Mouse (Mus musculus): ENCODE results near the gene Mchr1. TPM values are rescaled to one million over a fixed set of nuclear protein-coding genes. Genes with fewer than 3 reads are reported as not detected.

Mchr1 gene
- polyA plus RNA-seq, 1 experiment from 2014 or later = 1.2 TPM

- no peaks in the 10 kb centered on the region for H3K27me3 ChIP-seq (ENCODE audit: control insufficient read depth, insufficient read depth, low read depth, low read length)
- no peak overlapping the region for H3K9ac ChIP-seq (ENCODE audit: low read length)
- no peaks in the 10 kb centered on the region for H3K36me3 ChIP-seq (ENCODE audit: control insufficient read depth, insufficient read depth, low read length)
- no peak for ATAC-seq (ENCODE audit: low read depth)
- 60% methylated on average over 8 of the region's 8 CpGs for WGBS
- H3K4me2 ChIP-seq (ENCODE audit: low read depth, low read length) = no peak overlapping the region
- no peaks in the 10 kb centered on the region for H3K9me3 ChIP-seq (ENCODE audit: control insufficient read depth, low read length)
- H3K4me1 ChIP-seq (replicated peaks; ENCODE audit: control insufficient read depth, insufficient read depth, low read length) = 0 out of 2 replicates have a peak, but pooled peaks cover 3% of the 10 kb centered on the region
- no peak overlapping the region for H3K27ac ChIP-seq (ENCODE audit: low read length)
- no peak overlapping the region for H3K4me3 ChIP-seq (ENCODE audit: low read length)
Observed at GRCm38 (mm10) chr15:81254113-81254640, 18.9 kb downstream of the Mchr1 start.

- Histone ChIP-seq H3K4me3 (ENCODE audit: low read length) (no peak overlapping the region), H3K4me2 (ENCODE audit: low read depth, low read length) (no peak overlapping the region), H3K27ac (ENCODE audit: low read length) (no peak overlapping the region), H3K4me1 (replicated peaks; ENCODE audit: control insufficient read depth, insufficient read depth, low read length) (0 out of 2 replicates have a peak, but pooled peaks cover 3% of the 10 kb centered on the region), H3K27me3 (ENCODE audit: control insufficient read depth, insufficient read depth, low read depth, low read length) (no peaks in the 10 kb centered on the region), H3K9ac (ENCODE audit: low read length) (no peak overlapping the region), H3K36me3 (ENCODE audit: control insufficient read depth, insufficient read depth, low read length) (no peaks in the 10 kb centered on the region), H3K9me3 (ENCODE audit: control insufficient read depth, low read length) (no peaks in the 10 kb centered on the region)
- no peak for ATAC-seq (ENCODE audit: low read depth)
- WGBS = 48% methylated on average over 6 of the region's 6 CpGs
Observed at GRCm38 (mm10) chr15:81255063-81255462, 19.8 kb downstream of the Mchr1 start.

GRCm38 (mm10) chr15:81258296-81258695 is 23.0 kb downstream of the Mchr1 start:
- H3K27ac ChIP-seq (ENCODE audit: low read length) = no peak overlapping the region
- H3K36me3 ChIP-seq (ENCODE audit: control insufficient read depth, insufficient read depth, low read length) = no peaks in the 10 kb centered on the region
- no peak for ATAC-seq (ENCODE audit: low read depth)
- H3K9ac ChIP-seq (ENCODE audit: low read length) = no peak overlapping the region
- H3K4me1 ChIP-seq (replicated peaks; ENCODE audit: control insufficient read depth, insufficient read depth, low read length) = 0 out of 2 replicates have a peak, but pooled peaks cover 3% of the 10 kb centered on the region
- no peaks in the 10 kb centered on the region for H3K9me3 ChIP-seq (ENCODE audit: control insufficient read depth, low read length)
- H3K27me3 ChIP-seq (ENCODE audit: control insufficient read depth, insufficient read depth, low read depth, low read length) = no peaks in the 10 kb centered on the region
- 51% methylated on average over 9 of the region's 9 CpGs for WGBS
- no peak overlapping the region for H3K4me3 ChIP-seq (ENCODE audit: low read length)
- H3K4me2 ChIP-seq (ENCODE audit: low read depth, low read length) = no peak overlapping the region

GRCm38 (mm10) chr15:81259304-81259703 is 24.0 kb downstream of the Mchr1 start:
- no peak for ATAC-seq (ENCODE audit: low read depth)
- H3K36me3 ChIP-seq (ENCODE audit: control insufficient read depth, insufficient read depth, low read length) = no peaks in the 10 kb centered on the region
- peaks cover 5% of the 10 kb centered on the region; the same call in 1 of the 2 replicates for H3K4me1 ChIP-seq (replicated peaks; ENCODE audit: control insufficient read depth, insufficient read depth, low read length)
- WGBS = 73% methylated on average over 5 of the region's 5 CpGs
- no peaks in the 10 kb centered on the region for H3K27me3 ChIP-seq (ENCODE audit: control insufficient read depth, insufficient read depth, low read depth, low read length)
- no peaks in the 10 kb centered on the region for H3K9me3 ChIP-seq (ENCODE audit: control insufficient read depth, low read length)
- H3K4me3 ChIP-seq (ENCODE audit: low read length) = no peak overlapping the region
- H3K4me2 ChIP-seq (ENCODE audit: low read depth, low read length) = no peak overlapping the region
- no peak overlapping the region for H3K27ac ChIP-seq (ENCODE audit: low read length)
- H3K9ac ChIP-seq (ENCODE audit: low read length) = no peak overlapping the region

GRCm38 (mm10) chr15:81260208-81260607 is 24.9 kb downstream of the Mchr1 start:
- ATAC-seq (ENCODE audit: low read depth) = no peak
- Histone ChIP-seq H3K4me1 (replicated peaks; ENCODE audit: control insufficient read depth, insufficient read depth, low read length) (peaks cover 12% of the 10 kb centered on the region; the same call in 1 of the 2 replicates), H3K9me3 (ENCODE audit: control insufficient read depth, low read length) (no peaks in the 10 kb centered on the region), H3K27ac (ENCODE audit: low read length) (no peak overlapping the region), H3K27me3 (ENCODE audit: control insufficient read depth, insufficient read depth, low read depth, low read length) (no peaks in the 10 kb centered on the region), H3K9ac (ENCODE audit: low read length) (no peak overlapping the region), H3K4me3 (ENCODE audit: low read length) (no peak overlapping the region), H3K4me2 (ENCODE audit: low read depth, low read length) (no peak overlapping the region), H3K36me3 (ENCODE audit: control insufficient read depth, insufficient read depth, low read length) (no peaks in the 10 kb centered on the region)
- 72% methylated on average over 9 of the region's 9 CpGs for WGBS

- 39% methylated on average over 16 of the region's 16 CpGs for WGBS
- Histone ChIP-seq H3K27ac (ENCODE audit: low read length) (peak overlapping the region; percentile 61), H3K9me3 (ENCODE audit: control insufficient read depth, low read length) (0 out of 2 replicates have a peak, but pooled peaks cover 4% of the 10 kb centered on the region), H3K4me3 (ENCODE audit: low read length) (no peak overlapping the region), H3K4me1 (replicated peaks; ENCODE audit: control insufficient read depth, insufficient read depth, low read length) (peaks cover 9% of the 10 kb centered on the region; the same call in 1 of the 2 replicates), H3K27me3 (ENCODE audit: control insufficient read depth, insufficient read depth, low read depth, low read length) (no peaks in the 10 kb centered on the region), H3K4me2 (ENCODE audit: low read depth, low read length) (peak overlapping the region; percentile 17; the same call in 1 of the 2 replicates), H3K36me3 (ENCODE audit: control insufficient read depth, insufficient read depth, low read length) (no peaks in the 10 kb centered on the region), H3K9ac (ENCODE audit: low read length) (peak overlapping the region; percentile 28; the same call in 1 of the 2 replicates)
- ATAC-seq (ENCODE audit: low read depth) = peak; percentile 95
Observed at GRCm38 (mm10) chr15:81264392-81265095, 29.2 kb downstream of the Mchr1 start.

- no peak overlapping the region for H3K4me2 ChIP-seq (ENCODE audit: low read depth, low read length)
- ATAC-seq (ENCODE audit: low read depth) = no peak
- H3K36me3 ChIP-seq (ENCODE audit: control insufficient read depth, insufficient read depth, low read length) = no peaks in the 10 kb centered on the region
- H3K27ac ChIP-seq (ENCODE audit: low read length) = no peak overlapping the region
- no peak overlapping the region for H3K4me3 ChIP-seq (ENCODE audit: low read length)
- peaks cover 16% of the 10 kb centered on the region for H3K4me1 ChIP-seq (replicated peaks; ENCODE audit: control insufficient read depth, insufficient read depth, low read length)
- H3K9ac ChIP-seq (ENCODE audit: low read length) = no peak overlapping the region
- 0 out of 2 replicates have a peak, but pooled peaks cover 4% of the 10 kb centered on the region for H3K9me3 ChIP-seq (ENCODE audit: control insufficient read depth, low read length)
- H3K27me3 ChIP-seq (ENCODE audit: control insufficient read depth, insufficient read depth, low read depth, low read length) = no peaks in the 10 kb centered on the region
- WGBS = 62% methylated on average over 2 of the region's 2 CpGs
Observed at GRCm38 (mm10) chr15:81267416-81267815, 32.1 kb downstream of the Mchr1 start.

- H3K27me3 ChIP-seq (ENCODE audit: control insufficient read depth, insufficient read depth, low read depth, low read length) = no peaks in the 10 kb centered on the region
- peak overlapping the region; percentile 90 for H3K27ac ChIP-seq (ENCODE audit: low read length)
- H3K36me3 ChIP-seq (ENCODE audit: control insufficient read depth, insufficient read depth, low read length) = no peaks in the 10 kb centered on the region
- peak; percentile 82 for ATAC-seq (ENCODE audit: low read depth)
- H3K4me3 ChIP-seq (ENCODE audit: low read length) = no peak overlapping the region
- H3K9ac ChIP-seq (ENCODE audit: low read length) = no peak overlapping the region
- H3K9me3 ChIP-seq (ENCODE audit: control insufficient read depth, low read length) = 0 out of 2 replicates have a peak, but pooled peaks cover 4% of the 10 kb centered on the region
- no peak overlapping the region; the same call in 1 of the 2 replicates for H3K4me2 ChIP-seq (ENCODE audit: low read depth, low read length)
- peaks cover 8% of the 10 kb centered on the region for H3K4me1 ChIP-seq (replicated peaks; ENCODE audit: control insufficient read depth, insufficient read depth, low read length)
- 10% methylated on average over 13 of the region's 13 CpGs for WGBS
Observed at GRCm38 (mm10) chr15:81272305-81273053, 37.2 kb downstream of the Mchr1 start.

- H3K9ac ChIP-seq (ENCODE audit: low read length) = no peak overlapping the region
- peak; percentile 90 for ATAC-seq (ENCODE audit: low read depth)
- no peak overlapping the region for H3K4me2 ChIP-seq (ENCODE audit: low read depth, low read length)
- peak overlapping the region; percentile 90 for H3K27ac ChIP-seq (ENCODE audit: low read length)
- H3K9me3 ChIP-seq (ENCODE audit: control insufficient read depth, low read length) = 0 out of 2 replicates have a peak, but pooled peaks cover 4% of the 10 kb centered on the region
- no peaks in the 10 kb centered on the region for H3K27me3 ChIP-seq (ENCODE audit: control insufficient read depth, insufficient read depth, low read depth, low read length)
- no peak overlapping the region for H3K4me3 ChIP-seq (ENCODE audit: low read length)
- peaks cover 8% of the 10 kb centered on the region for H3K4me1 ChIP-seq (replicated peaks; ENCODE audit: control insufficient read depth, insufficient read depth, low read length)
- 37% methylated on average over 2 of the region's 2 CpGs for WGBS
- H3K36me3 ChIP-seq (ENCODE audit: control insufficient read depth, insufficient read depth, low read length) = no peaks in the 10 kb centered on the region
Observed at GRCm38 (mm10) chr15:81273361-81273760, 38.1 kb downstream of the Mchr1 start.
